Mouse (Mus musculus) T-helper 17 cell (primary cell): ENCODE measurements around the gene Actl6a.

ENCODE experiments used
- in situ Hi-C, 2 experiments: fragments of 300-600 bp; cut with MboI, MseI; formaldehyde crosslinking; loops; 1 replicate in 1 of 2; 2 replicates in 1 of 2; pipeline ENCODE4 v1.15.1; 2025; ENCODE audit warnings: high pct_unique_total_duplicates in 2 of 2

The Actl6a gene

GRCm38 (mm10) chr3:32694211-32694610, 11.9 kb upstream of the Actl6a start:
- in situ Hi-C loops = loop anchor here (10.0 to 25.0 kb wide), 3 partner anchors 89 to 907 kb away; no protein-coding TSS in a partner anchor

GRCm38 (mm10) chr3:32694737-32695582, 11.1 kb upstream of the Actl6a start:
- in situ Hi-C loops = loop anchor here (5.0 to 25.0 kb wide), 5 partner anchors 90 to 908 kb away; no protein-coding TSS in a partner anchor

- in situ Hi-C loops = loop anchor here (5.0 to 25.0 kb wide), 5 partner anchors 91 to 908 kb away; no protein-coding TSS in a partner anchor
Measured at GRCm38 (mm10) chr3:32695583-32695980, 10.5 kb upstream of the Actl6a start.

GRCm38 (mm10) chr3:32698228-32698863, 7.8 kb upstream of the Actl6a start:
- in situ Hi-C loops = loop anchor here (5.0 to 25.0 kb wide), 5 partner anchors 94 to 911 kb away; no protein-coding TSS in a partner anchor

- in situ Hi-C loops = loop anchor here in 1 of 2 experiments (5.0 kb wide), 1 partner anchor 92 kb away; no protein-coding TSS in a partner anchor
Measured at GRCm38 (mm10) chr3:32704021-32704420, 2.1 kb upstream of the Actl6a start.

- in situ Hi-C loops = loop anchor here (5.0 kb wide), 2 partner anchors 92 to 177 kb away; partner anchors contain the start of gene Mfn1 (in 1 of the 2)
Measured at GRCm38 (mm10) chr3:32704632-32705031, 1.5 kb upstream of the Actl6a start.

- in situ Hi-C loops = loop anchor here in 1 of 2 experiments (5.0 kb wide), 1 partner anchor 181 kb away; the partner anchor contains the start of gene Mfn1
Measured at GRCm38 (mm10) chr3:32708052-32708367, 1.9 kb downstream of the Actl6a start.

GRCm38 (mm10) chr3:32708368-32709231, 2.5 kb downstream of the Actl6a start:
- in situ Hi-C loops = loop anchor here in 1 of 2 experiments (5.0 kb wide), 1 partner anchor 181 kb away; the partner anchor contains the start of gene Mfn1

- in situ Hi-C loops = loop anchor here in 1 of 2 experiments (5.0 kb wide), 1 partner anchor 182 kb away; the partner anchor contains the start of gene Mfn1
Measured at GRCm38 (mm10) chr3:32709388-32709787, 3.3 kb downstream of the Actl6a start.

GRCm38 (mm10) chr3:32713711-32714110, 7.6 kb downstream of the Actl6a start:
- in situ Hi-C loops = loop anchor here in 1 of 2 experiments (5.0 to 10.0 kb wide), 2 partner anchors 1091 to 1329 kb away; no protein-coding TSS in a partner anchor

GRCm38 (mm10) chr3:32717403-32717802, 11.3 kb downstream of the Actl6a start:
- in situ Hi-C loops = loop anchor here in 1 of 2 experiments (10.0 kb wide), 1 partner anchor 1087 kb away; no protein-coding TSS in a partner anchor

- in situ Hi-C loops = loop anchor here in 1 of 2 experiments (10.0 kb wide), 1 partner anchor 1087 kb away; no protein-coding TSS in a partner anchor
Measured at GRCm38 (mm10) chr3:32718271-32718670, 12.2 kb downstream of the Actl6a start.

GRCm38 (mm10) chr3:32724191-32724590, 18.1 kb downstream of the Actl6a start:
- in situ Hi-C loops = loop anchor here in 1 of 2 experiments (10.0 kb wide), 1 partner anchor 1599 kb away; no protein-coding TSS in a partner anchor

GRCm38 (mm10) chr3:32725951-32726350, 19.9 kb downstream of the Actl6a start:
- in situ Hi-C loops = loop anchor here in 1 of 2 experiments (10.0 to 25.0 kb wide), 3 partner anchors 1311 to 1939 kb away; partner anchors contain the start of gene Sec62

GRCm38 (mm10) chr3:32727861-32728260, 21.8 kb downstream of the Actl6a start:
- in situ Hi-C loops = loop anchor here in 1 of 2 experiments (10.0 to 25.0 kb wide), 3 partner anchors 1309 to 1941 kb away; partner anchors contain the start of gene Sec62

- in situ Hi-C loops = loop anchor here in 1 of 2 experiments (5.0 to 25.0 kb wide), 3 partner anchors 1301 to 1949 kb away; partner anchors contain the start of gene Sec62
Measured at GRCm38 (mm10) chr3:32736244-32737171, 30.4 kb downstream of the Actl6a start, which contains the start of gene Ndufb5. TSS of gene Ndufb5 (plus strand) at chr3:32736990.

- in situ Hi-C loops = loop anchor here in 1 of 2 experiments (5.0 to 25.0 kb wide), 3 partner anchors 1300 to 1950 kb away; partner anchors contain the start of gene Sec62
Measured at GRCm38 (mm10) chr3:32737172-32737655, 31.1 kb downstream of the Actl6a start, which contains the start of gene Mrpl47. TSS of gene Mrpl47 (minus strand) at chr3:32737605.

GRCm38 (mm10) chr3:32738549-32738948, 32.5 kb downstream of the Actl6a start:
- in situ Hi-C loops = loop anchor here in 1 of 2 experiments (5.0 to 25.0 kb wide), 3 partner anchors 1299 to 1951 kb away; partner anchors contain the start of gene Sec62
